Mouse (Mus musculus) embryonic facial prominence, embryonic 13.5 days (tissue): ENCODE results near the gene Thrsp. TPM values are rescaled to one million over a fixed set of nuclear protein-coding genes. Genes with fewer than 3 reads are reported as not detected.

ENCODE experiments used
- ATAC-seq: fragments of 200-750 bp; cut with Nextera tagmentation; 2 replicates; pipeline ENCODE4 v1.8.0; 2017; ENCODE audit warnings: low read depth; ENCODE audit not compliant: insufficient number of reproducible peaks, insufficient read depth, low FRiP score, low TSS enrichment
- H3K27ac ChIP-seq: fragments of 300-500 bp; sonication (generic); 2 replicates; pipeline ENCODE4 v1.5.1; 2015; ENCODE audit warnings: moderate library complexity, mild to moderate bottlenecking, inconsistent platforms
- H3K27me3 ChIP-seq: fragments of 300-500 bp; sonication (generic); 2 replicates; pipeline ENCODE4 v1.6.1; 2015; ENCODE audit warnings: mild to moderate bottlenecking, inconsistent platforms
- H3K36me3 ChIP-seq: fragments of 300-500 bp; sonication (generic); 2 replicates; pipeline ENCODE4 v1.6.1; 2015; ENCODE audit warnings: mild to moderate bottlenecking, inconsistent platforms
- H3K4me1 ChIP-seq: fragments of 300-500 bp; sonication (generic); 2 replicates; pipeline ENCODE4 v1.6.1; 2015; ENCODE audit warnings: inconsistent platforms
- H3K4me2 ChIP-seq: fragments of 300-500 bp; sonication (generic); 2 replicates; pipeline ENCODE4 v1.6.1; 2015; ENCODE audit warnings: moderate library complexity, mild to moderate bottlenecking, inconsistent platforms
- H3K4me3 ChIP-seq: fragments of 300-500 bp; sonication (generic); 2 replicates; pipeline ENCODE4 v1.5.1; 2015; ENCODE audit warnings: mild to moderate bottlenecking, inconsistent platforms
- H3K9ac ChIP-seq: fragments of 300-500 bp; sonication (generic); 2 replicates; pipeline ENCODE4 v1.6.1; 2015; ENCODE audit warnings: mild to moderate bottlenecking, inconsistent platforms
- H3K9me3 ChIP-seq: fragments of 300-500 bp; sonication (generic); 2 replicates; pipeline ENCODE4 v1.6.1; 2016; ENCODE audit warnings: inconsistent platforms
- WGBS: fragments of 180-500 bp; shearing (Covaris S2); methylation state at CpG from one replicate; pipeline ENCODE4 v1.1.7; 2015; ENCODE audit warnings: mixed read lengths; 5-methylcytosine and 5-hydroxymethylcytosine counted together
- polyA plus RNA-seq: library from polyadenylated mRNA; unstranded; fragments of >200 nt; fragmentation: Nextera tagmentation; extraction: Ambion mirVana; gene quantifications from 2 replicates; pipeline ENCODE4 v1.2.1, GENCODE M21; 2015

Gene Thrsp
- polyA plus RNA-seq, 1 experiment from 2014 or later, result 0.63 TPM

DNA sequence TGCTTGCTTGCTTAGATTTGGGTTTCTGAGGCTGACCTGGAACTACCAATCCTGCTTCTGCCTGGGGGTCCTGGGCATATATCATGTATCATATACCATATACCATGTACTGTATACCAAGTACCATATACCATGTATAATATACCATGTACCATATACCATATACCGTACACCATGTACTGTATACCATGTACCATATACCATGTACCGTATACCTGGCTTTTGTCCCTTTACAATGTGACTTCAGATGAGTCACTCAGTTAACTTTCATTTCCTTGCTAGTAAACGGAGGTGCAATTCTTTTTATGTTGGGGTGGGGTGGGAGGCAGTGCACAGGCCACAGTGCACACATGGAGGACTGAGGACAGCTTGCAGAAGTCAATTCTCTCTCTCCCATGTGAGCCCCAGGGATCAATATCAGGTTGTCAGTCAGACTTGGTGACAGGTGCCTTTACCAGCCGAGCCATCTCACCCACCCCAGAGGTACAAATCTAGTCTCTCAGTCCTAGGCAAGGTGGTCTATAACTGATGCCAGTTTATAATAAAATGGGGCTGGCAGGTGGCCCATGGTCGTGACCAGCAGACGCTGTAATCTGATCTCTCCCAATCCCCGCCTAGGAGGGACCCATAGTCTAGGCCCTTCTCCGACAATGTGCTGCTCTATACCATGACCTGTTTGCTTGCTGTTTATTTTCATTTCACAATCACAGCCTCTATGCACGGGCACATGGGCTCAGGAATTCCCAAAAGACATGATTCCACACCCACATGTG lies 2.4 kb downstream of the Thrsp start:
- Histone ChIP-seq H3K27ac (no peak overlapping the region), H3K36me3 (peaks cover 22% of the 10 kb centered on the region), H3K9me3 (no peaks in the 10 kb centered on the region), H3K4me2 (no peak overlapping the region), H3K27me3 (no peaks in the 10 kb centered on the region), H3K9ac (no peak overlapping the region), H3K4me1 (peaks cover 4% of the 10 kb centered on the region; the same call in 1 of the 2 replicates), H3K4me3 (no peak overlapping the region)
- ATAC-seq, result no peak
- 51% methylated on average over 9 of the region's 9 CpGs for WGBS

DNA sequence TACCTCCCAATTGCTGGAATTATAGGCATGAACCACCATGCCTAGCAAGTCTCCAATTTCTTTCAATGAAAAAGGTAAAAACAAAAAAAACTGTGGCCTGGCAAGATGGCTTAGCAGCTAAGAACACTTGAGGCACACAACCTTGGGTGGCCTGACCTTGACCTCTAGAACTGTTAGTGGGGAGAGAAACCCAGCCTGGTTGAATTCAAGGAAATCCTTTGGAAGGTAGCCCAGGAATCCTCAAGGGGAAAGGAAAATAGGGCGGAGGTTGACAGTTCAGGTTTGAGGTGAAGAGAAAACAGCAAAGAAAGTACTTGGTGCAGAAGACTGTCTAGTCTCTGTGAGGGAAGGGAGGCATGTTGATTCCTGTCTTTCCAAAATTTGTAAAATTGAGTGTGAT lies 3.1 kb downstream of the Thrsp start:
- peaks cover 4% of the 10 kb centered on the region; the same call in 1 of the 2 replicates for H3K4me1 ChIP-seq
- no peaks in the 10 kb centered on the region for H3K27me3 ChIP-seq
- H3K4me2 ChIP-seq, result no peak overlapping the region
- no peak overlapping the region for H3K4me3 ChIP-seq
- no peaks in the 10 kb centered on the region for H3K9me3 ChIP-seq
- H3K27ac ChIP-seq, result no peak overlapping the region
- peaks cover 28% of the 10 kb centered on the region for H3K36me3 ChIP-seq
- WGBS, result 88% methylated on average over 1 of the region's 1 CpGs
- H3K9ac ChIP-seq, result no peak overlapping the region
- ATAC-seq, result no peak

DNA sequence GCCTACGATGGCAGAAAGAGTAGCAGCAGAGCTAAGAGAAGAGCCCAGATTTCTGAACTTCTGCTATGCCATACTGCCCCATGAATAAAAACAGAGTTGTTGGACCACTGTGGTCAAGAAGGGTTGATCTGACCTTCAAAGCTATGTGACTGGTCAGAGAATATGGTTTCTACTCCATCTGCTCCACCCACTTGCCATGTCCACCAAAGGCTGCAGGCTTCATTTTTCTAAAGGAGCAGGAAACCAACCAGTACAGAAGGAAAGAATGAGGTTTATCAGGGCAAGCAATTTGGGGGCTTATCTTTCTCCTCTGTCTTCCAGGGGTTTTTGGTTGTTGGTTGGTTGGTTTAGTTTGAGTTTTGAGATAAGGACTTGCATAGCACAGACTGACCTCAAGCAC lies 3.5 kb downstream of the Thrsp start:
- 97% methylated on average over 1 of the region's 1 CpGs for WGBS
- Histone ChIP-seq H3K9me3 (no peaks in the 10 kb centered on the region), H3K4me2 (no peak overlapping the region), H3K9ac (no peak overlapping the region), H3K4me1 (peaks cover 4% of the 10 kb centered on the region; the same call in 1 of the 2 replicates), H3K27me3 (no peaks in the 10 kb centered on the region), H3K27ac (no peak overlapping the region), H3K4me3 (no peak overlapping the region), H3K36me3 (peaks cover 33% of the 10 kb centered on the region)
- no peak for ATAC-seq

DNA sequence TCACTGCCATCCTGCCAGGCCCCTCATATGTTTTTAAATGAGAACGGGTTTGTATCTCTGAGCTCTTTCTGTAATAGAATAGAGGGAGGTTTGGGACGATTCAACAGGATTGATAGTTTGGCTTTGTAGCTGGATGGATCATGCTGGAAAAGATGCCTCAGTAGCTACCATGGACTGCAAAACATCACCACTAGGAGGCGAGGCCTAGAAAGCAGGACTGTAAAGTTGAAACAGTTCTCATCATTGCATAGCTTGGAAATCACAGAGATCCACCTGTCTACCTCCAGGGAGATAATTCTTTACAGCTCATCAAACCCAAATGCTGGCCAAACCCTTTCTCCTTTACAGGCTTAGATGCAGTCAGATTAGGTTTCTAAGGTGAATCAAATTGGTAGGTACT lies 6.0 kb downstream of the Thrsp start:
- Histone ChIP-seq H3K4me2 (no peak overlapping the region), H3K27ac (no peak overlapping the region), H3K27me3 (no peaks in the 10 kb centered on the region), H3K4me1 (peaks cover 4% of the 10 kb centered on the region; the same call in 1 of the 2 replicates), H3K9ac (no peak overlapping the region), H3K36me3 (peaks cover 54% of the 10 kb centered on the region), H3K9me3 (no peaks in the 10 kb centered on the region), H3K4me3 (no peak overlapping the region)
- no peak for ATAC-seq
- WGBS, result 81% methylated on average over 3 of the region's 3 CpGs

DNA sequence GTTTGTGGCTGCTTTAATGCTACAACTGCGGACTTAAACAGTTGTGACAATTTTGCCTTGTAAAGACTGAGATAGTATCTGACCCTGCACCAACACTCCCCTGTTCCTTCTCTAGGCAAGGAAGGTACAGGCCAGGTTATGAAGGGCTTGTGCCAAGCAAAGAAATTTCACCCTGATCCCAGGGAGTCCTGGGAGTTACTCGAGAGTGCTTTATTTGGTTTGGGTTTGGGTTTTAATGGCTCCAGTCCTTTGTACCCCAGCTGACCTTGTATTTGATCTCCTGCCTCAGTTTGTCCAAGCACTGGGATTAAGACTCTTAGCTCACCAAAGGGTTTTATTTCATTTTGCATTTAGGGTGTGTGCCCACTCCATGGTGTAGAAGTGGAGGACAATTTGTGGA lies 6.4 kb downstream of the Thrsp start:
- no peak overlapping the region for H3K4me3 ChIP-seq
- H3K9me3 ChIP-seq, result no peaks in the 10 kb centered on the region
- H3K9ac ChIP-seq, result no peak overlapping the region
- H3K4me2 ChIP-seq, result no peak overlapping the region
- no peaks in the 10 kb centered on the region for H3K27me3 ChIP-seq
- peaks cover 54% of the 10 kb centered on the region for H3K36me3 ChIP-seq
- WGBS, result 89% methylated on average over 2 of the region's 2 CpGs
- H3K4me1 ChIP-seq, result peaks cover 4% of the 10 kb centered on the region; the same call in 1 of the 2 replicates
- no peak overlapping the region for H3K27ac ChIP-seq
- no peak for ATAC-seq

DNA sequence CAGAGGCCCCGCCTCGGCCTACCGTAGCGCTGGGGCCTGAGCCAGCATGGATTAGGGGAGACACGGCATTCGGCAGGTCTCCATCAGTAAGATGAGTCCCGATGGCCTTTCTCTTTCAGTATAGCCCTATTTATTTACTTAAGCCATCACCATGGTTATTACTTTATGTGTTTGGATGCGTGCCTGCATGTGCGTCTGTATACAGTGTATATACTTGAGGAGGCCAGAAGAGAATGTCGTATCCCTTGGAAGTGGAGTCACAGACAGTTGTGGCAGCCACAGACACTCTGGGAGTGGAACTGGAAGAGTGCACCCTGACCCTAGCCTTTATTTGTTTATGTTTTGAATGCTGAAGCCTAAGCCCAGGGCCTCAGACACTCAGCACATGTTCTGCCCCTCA lies 10.4 kb downstream of the Thrsp start:
- no peak for ATAC-seq

DNA sequence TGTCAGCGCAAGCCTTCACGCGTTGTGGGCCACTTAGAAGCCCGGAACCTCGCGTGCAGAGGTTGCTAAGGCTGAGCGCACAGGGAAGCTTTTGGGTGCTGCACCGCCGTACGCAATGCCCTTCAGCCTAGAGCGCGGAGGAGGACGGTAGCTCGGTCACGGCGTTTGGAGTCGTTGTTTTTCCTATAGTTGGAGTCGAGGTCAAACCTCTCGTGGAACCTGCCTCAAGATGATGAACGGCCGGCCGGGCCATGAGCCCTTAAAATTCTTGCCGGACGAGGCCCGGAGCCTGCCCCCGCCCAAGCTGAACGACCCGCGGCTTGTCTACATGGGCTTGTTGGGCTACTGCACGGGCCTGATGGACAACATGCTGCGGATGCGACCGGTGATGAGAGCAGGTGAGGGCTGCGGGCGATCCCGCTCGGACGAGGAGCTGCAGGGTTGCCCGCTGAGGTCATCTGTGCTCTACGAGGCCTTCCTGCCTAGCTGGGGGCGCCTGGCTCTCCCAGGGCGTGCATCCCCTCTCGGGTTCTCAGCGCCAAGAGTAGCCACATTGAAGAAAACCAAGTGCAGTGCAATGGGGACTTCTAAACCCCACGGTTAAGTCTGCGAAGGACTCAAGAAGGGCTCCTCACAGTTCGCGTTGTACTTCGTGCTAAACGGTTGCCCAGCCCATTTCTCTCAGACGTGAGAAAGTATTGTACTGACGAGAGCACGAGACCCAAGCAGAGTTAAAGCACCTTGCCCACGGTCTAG lies 17.4 kb downstream of the Thrsp start, which contains the start of gene Ndufc2:
Ndufc2 (plus strand) TSS at position 44 of the 756 bp plus-strand sequence.
- under 1% methylated on average over 54 of the region's 54 CpGs for WGBS
- peak; percentile 88 for ATAC-seq
- Histone ChIP-seq H3K9ac (peak within 1 kb of the TSS; percentile 98), H3K4me2 (peak within 1 kb of the TSS; percentile 75), H3K36me3 (peaks cover 20% of the 10 kb centered on the region), H3K27me3 (no peaks in the 10 kb centered on the region), H3K4me3 (peak within 1 kb of the TSS; percentile 97), H3K9me3 (0 out of 2 replicates have a peak, but pooled peaks cover 2% of the 10 kb centered on the region), H3K4me1 (peaks cover 17% of the 10 kb centered on the region), H3K27ac (peak within 1 kb of the TSS; percentile 86)

More for the DNA sequence above, 10.4 kb downstream of the Thrsp start:
- Histone ChIP-seq H3K4me3 (no peak overlapping the region), H3K9ac (no peak overlapping the region), H3K4me2 (no peak overlapping the region), H3K4me1 (no peaks in the 10 kb centered on the region), H3K27ac (no peak overlapping the region), H3K27me3 (no peaks in the 10 kb centered on the region), H3K9me3 (no peaks in the 10 kb centered on the region), H3K36me3 (peaks cover 66% of the 10 kb centered on the region)
- 83% methylated on average over 10 of the region's 10 CpGs for WGBS

DNA sequence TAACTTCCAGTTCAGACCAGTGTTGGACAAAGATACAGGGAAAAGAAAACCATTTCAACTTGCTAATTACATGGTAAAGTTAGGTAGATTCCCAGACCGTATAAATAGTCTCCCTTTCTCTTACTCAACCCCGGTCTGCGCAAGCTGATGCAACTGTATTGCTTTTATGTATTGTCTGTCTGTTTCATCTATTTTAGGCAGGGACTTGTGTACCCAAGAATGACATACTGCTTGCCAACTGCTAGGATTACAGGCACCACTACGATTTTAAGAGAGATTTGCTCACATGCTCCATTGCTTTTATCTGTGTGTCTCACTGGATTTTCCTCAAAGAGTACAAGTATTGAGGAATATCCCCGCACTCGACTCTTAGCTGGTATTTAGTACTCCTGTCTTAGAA lies 18.6 kb downstream of the Thrsp start:
- Histone ChIP-seq H3K4me2 (no peak overlapping the region), H3K4me1 (peaks cover 17% of the 10 kb centered on the region), H3K4me3 (no peak overlapping the region), H3K36me3 (peaks cover 16% of the 10 kb centered on the region), H3K9me3 (0 out of 2 replicates have a peak, but pooled peaks cover 2% of the 10 kb centered on the region), H3K9ac (no peak overlapping the region), H3K27me3 (no peaks in the 10 kb centered on the region), H3K27ac (no peak overlapping the region)
- 89% methylated on average over 6 of the region's 6 CpGs for WGBS
- no peak for ATAC-seq

DNA sequence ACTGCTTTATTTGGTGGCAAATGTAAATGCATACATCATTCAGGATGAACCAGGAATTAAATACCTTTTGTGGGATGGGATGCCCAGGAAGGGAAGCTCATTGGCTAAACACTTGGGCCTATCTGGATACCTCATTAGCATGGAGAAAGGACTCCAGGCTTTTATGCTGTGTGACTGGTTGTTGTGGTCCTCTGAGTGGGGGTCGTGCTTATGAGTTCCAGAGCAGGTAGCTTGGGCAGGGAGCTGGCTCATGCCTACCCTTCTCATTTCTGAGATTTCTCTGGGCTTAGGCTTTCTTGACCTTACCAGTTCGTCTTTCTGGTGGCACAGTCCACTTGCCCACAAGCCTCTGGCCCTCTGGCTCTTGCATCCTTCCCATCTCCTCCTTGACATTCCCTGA lies 23.2 kb downstream of the Thrsp start:
- no peak overlapping the region for H3K27ac ChIP-seq
- H3K36me3 ChIP-seq, result peaks cover 25% of the 10 kb centered on the region
- no peak overlapping the region for H3K9ac ChIP-seq
- H3K27me3 ChIP-seq, result no peaks in the 10 kb centered on the region
- H3K4me1 ChIP-seq, result peaks cover under 1% of the 10 kb centered on the region; the same call in 1 of the 2 replicates
- no peak overlapping the region for H3K4me2 ChIP-seq
- H3K9me3 ChIP-seq, result no peaks in the 10 kb centered on the region
- no peak for ATAC-seq
- 74% methylated on average over 2 of the region's 2 CpGs for WGBS
- no peak overlapping the region for H3K4me3 ChIP-seq

DNA sequence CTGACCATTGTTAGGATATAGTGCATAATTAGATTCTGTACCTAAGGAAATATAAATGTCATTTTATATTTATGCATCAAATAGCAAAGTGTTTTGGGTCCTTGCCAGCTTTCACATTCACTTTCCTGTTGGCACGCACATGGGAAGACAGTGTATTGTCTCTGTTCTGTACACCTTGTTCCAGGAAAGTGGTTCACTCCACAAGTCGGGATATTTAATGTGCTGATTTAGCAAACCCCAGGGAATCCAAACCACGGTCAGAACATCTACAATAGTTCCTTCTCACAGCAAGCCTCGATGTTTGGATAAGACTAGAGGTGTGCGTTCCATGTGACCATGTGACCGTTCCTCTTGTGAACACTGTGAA lies 25.5 kb downstream of the Thrsp start:
- 89% methylated on average over 6 of the region's 6 CpGs for WGBS
- no peak for ATAC-seq
- no peak overlapping the region for H3K27ac ChIP-seq
- no peak overlapping the region for H3K4me2 ChIP-seq
- H3K4me3 ChIP-seq, result no peak overlapping the region
- no peaks in the 10 kb centered on the region for H3K27me3 ChIP-seq
- no peaks in the 10 kb centered on the region for H3K9me3 ChIP-seq
- no peaks in the 10 kb centered on the region for H3K4me1 ChIP-seq
- H3K9ac ChIP-seq, result no peak overlapping the region
- H3K36me3 ChIP-seq, result peaks cover 46% of the 10 kb centered on the region

DNA sequence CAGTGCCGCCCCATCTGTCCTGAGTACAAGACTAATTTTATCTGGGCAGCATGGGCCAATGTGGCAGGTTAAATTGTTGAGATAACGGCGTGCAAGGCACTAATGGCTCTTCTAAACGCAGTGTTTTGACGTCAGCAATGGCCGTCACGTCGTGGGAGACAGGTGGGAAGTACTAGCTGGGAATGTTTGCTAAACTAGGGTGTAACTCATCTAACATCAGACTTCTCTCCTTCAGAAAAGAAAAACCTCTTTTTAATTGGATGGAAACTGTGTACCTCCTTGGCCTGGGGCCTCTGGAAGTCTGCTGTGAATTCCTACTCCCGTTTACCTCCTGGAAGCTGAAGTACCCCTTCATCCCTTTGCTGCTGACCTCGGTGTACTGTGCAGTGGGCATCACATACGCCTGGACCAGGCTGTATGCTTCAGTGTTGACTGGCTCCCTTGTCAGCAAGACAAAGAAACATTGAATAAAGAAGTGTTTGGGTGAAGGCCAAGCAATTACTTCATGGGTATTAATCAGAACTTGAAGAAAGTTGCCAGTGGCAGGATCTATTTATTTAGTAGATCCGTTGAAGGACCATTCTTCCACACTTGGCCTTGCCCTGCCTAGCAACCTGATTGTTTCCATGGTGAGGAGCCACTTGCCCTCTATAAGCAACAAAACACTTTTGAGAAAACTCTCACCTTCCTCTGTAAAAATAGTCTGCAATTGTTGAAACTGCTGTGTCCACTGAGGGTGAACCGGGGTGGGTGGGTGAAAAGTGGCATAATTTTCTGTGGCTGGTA lies 26.0 kb downstream of the Thrsp start:
- Histone ChIP-seq H3K27me3 (no peaks in the 10 kb centered on the region), H3K4me2 (no peak overlapping the region), H3K27ac (no peak overlapping the region), H3K4me1 (no peaks in the 10 kb centered on the region), H3K4me3 (no peak overlapping the region), H3K9ac (no peak overlapping the region), H3K9me3 (no peaks in the 10 kb centered on the region), H3K36me3 (peaks cover 52% of the 10 kb centered on the region)
- ATAC-seq, result no peak
- WGBS, result 93% methylated on average over 13 of the region's 13 CpGs
